Mouse (Mus musculus) thymus, postnatal 4 days (tissue): Measurements from ENCODE around the gene Stx1a.

Experiments used
- DNase-seq: peaks from one replicate; pipeline ENCODE4 v3.0.0; 2021

Stx1a gene

GRCm38 (mm10) chr5:135023344-135024173 is at the start of gene Stx1a:
TSS of gene Stx1a (plus strand) at chr5:135023482.
- DNase-seq = peak; percentile 97

DNA sequence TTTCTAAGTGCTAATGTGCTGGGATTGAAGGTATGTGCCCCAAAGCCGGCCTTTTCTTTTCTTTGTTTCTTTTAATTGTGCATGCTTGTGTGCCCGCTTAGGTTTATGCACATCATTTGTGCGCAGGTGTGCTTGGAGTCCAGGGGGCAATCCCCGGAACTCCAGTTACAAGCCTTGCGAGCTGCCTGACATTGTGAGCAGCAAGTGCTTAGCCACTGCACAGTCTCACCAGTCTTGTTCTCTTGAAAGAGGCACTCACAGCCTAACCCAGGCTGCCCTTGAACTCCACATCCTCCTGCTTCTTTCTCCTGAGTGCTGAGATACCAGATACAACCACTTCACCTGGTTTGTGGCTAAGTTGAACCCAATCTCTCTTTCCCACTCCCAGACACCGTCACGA is 49.8 kb upstream of the Stx1a start:
- DNase-seq = no peak

- no peak for DNase-seq
These were observed 49.0 kb upstream of the Stx1a start for GRCm38 (mm10) chr5:134974294-134974693.

DNA sequence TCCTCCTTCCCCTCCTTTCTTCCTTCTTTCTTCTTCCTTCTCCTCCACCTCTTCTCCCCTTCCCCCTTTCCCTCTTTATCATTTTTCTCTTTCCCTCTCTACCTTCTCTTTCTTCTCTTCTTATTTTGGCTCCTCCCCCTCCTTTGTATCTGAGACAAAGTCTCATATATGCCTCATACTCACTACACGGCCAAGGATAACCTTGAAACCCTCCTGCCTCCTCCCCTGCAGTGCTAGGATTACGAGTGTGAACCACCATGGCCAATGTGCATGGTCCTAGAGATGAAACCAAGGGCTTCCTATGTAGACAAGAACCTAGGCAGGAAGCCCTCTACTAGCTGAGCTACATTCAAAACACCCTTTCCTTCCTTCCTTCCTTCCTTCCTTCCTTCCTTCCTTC is 48.4 kb upstream of the Stx1a start:
- no peak for DNase-seq

DNA sequence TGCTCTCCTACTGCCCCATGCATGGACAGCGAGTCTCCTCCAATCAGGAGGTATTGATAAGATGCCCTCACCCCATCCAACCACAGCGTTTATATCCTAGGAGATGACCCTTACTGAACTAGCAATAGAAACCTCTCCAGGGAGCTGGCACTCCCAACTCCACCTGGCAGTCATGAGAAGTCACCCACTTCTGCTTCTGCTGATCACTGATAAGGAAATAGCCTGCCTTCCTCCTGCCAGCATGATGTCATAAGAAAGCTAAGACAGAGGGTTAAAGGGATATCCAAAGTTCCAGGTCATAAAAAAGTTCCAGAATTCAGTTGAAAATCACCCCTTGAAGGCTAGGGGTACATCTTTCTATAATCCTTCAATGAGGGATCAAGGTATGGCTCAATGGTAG is 47.1 kb upstream of the Stx1a start:
- no peak for DNase-seq

GRCm38 (mm10) chr5:134976577-134977250 is 46.6 kb upstream of the Stx1a start:
- DNase-seq = no peak

DNA sequence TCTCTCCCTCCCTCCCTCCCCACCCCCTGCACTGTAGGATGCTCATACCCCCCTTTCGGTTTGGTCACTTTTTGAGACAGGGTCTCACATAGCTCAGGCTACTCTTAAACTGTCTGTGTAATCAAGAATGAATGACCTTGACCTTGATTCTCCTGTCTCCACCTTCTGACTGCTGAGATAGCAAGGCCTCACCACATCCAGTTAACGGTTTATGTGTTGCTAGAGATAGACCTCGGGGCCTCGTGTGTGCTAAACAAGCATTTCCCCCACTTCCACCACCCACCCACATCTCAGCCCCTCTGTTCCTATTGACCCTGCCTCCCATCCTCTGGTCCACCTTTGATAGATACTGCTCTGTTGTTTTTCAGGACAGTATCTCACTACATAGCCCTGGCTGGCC is 45.4 kb upstream of the Stx1a start:
- no peak for DNase-seq

DNA sequence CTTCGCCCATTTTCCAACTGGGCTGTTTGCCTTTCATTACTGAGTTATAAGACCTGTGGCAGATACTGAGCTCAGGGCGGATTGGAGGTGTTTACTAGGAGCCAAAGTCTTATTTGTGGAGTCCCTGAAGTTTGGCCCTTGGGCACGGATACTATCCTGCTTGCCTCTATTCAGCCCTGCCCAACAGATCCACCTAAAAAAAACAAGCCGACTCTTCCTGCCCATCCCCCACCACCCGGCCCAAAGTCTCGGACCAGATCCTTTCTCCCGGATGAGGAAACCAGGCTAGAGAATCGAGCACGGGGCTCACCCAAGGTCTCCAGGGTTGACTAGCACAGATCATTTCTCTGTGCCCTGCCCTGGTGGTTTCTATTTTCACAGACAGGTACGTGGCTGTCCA is 42.1 kb upstream of the Stx1a start:
- no peak for DNase-seq

- DNase-seq = no peak
These were observed 40.2 kb upstream of the Stx1a start for GRCm38 (mm10) chr5:134983111-134983510.

DNA sequence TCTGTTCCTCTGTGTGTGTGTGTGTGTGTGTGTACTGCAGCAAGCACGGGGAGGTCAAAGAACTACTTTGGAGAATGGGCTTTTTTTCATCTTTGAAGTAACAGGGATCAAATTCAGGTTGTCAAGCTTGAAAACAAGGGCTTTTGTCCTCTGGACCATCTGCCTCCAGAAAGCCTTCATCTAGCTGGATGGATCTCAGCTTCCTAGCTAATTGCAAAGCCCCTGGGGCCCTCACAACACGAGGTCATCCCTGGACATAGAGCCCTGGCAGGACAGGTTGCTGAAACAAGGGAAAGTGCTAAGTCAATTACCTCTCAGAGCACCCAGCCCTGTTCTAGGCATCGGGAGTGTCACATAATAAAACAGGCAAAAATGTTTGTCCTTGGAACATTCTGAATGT is 39.5 kb upstream of the Stx1a start:
- DNase-seq = no peak

- no peak for DNase-seq
These were observed 37.5 kb upstream of the Stx1a start, which contains the start of gene Cldn3 for GRCm38 (mm10) chr5:134985633-134986297. TSS of gene Cldn3 (plus strand) at chr5:134986214.

GRCm38 (mm10) chr5:134986298-134987268 is 36.7 kb upstream of the Stx1a start:
- DNase-seq = no peak

- DNase-seq = no peak
These were observed 34.1 kb upstream of the Stx1a start for GRCm38 (mm10) chr5:134989166-134989565.

- no peak for DNase-seq
These were observed 33.5 kb upstream of the Stx1a start for GRCm38 (mm10) chr5:134989741-134990140.

- DNase-seq = no peak
These were observed 30.7 kb upstream of the Stx1a start for GRCm38 (mm10) chr5:134992566-134992965.

- DNase-seq = no peak
These were observed 24.9 kb upstream of the Stx1a start for GRCm38 (mm10) chr5:134998359-134998758.

GRCm38 (mm10) chr5:134999797-135000196 is 23.5 kb upstream of the Stx1a start:
- no peak for DNase-seq

DNA sequence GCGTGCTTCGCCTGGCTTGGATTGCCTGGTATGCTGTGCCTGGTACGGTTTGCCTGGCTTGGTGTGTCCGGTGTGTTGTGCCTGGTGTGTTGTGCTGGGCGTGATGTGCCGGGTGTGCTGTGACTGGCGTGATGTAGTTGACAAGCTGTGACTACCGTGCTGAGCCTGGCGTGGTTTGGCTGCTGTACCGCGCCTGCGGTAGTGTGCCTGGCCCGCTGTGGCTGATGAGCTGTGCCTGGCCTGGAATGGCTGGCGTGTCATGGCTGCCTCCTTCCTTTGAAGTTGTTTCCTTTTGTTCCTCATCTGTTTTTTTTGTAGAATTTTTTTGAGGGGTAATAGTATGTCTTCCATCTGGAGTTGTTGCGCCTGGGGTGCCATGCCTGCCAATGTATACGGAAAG is 22.5 kb upstream of the Stx1a start:
- no peak for DNase-seq

- DNase-seq = peak; percentile 82
These were observed 22.0 kb upstream of the Stx1a start for GRCm38 (mm10) chr5:135001309-135001708.

- DNase-seq = no peak
These were observed 21.1 kb upstream of the Stx1a start for GRCm38 (mm10) chr5:135002151-135002550.

GRCm38 (mm10) chr5:135007802-135008571 is 15.3 kb upstream of the Stx1a start:
- peak; percentile 71 for DNase-seq
